Comparison of ENCODE assay signal across 9 mouse cellular contexts in the genomic region with DNA sequence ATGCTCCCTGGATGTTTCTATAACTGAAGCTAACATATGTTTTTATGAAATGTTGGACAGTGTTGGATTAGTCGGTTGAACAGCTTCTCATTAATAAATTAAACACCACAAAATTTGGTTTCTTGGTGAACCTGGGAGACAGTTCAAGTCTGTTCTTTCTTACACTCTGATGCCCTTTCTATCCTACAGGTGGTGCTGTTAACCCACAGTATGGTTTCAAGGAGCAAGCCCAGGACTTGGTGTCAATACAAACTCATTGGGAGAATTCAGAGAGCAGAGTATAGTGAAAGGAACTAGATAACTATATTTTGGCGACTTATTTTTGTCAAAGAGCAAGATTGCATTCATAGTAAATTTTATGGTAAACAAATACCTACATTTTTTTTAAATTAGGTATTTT.
DNase-seq lines count a peak whose midpoint lies in the region; TF ChIP-seq lines count a peak whose summit lies in the region.
"Had no signal": no experiment of that assay in that cellular context is flagged by ENCODE, and none has a peak within 500 bp of the region (broad histone marks: within the 10 kb centered on the region; RNA-seq: fewer than 3 reads in every experiment).

No protein-coding gene starts in this region.

- 10% methylated on average over 2 of the region's 2 CpGs for WGBS in heart, adult 2 months

- no peaks in the 10 kb centered on the region for H3K36me3 ChIP-seq in heart, adult 2 months (ENCODE audit: control insufficient read depth, insufficient read depth, low read length)

- peak; percentile 49 for TF ChIP-seq CTCF in heart, adult 2 months (IDR thresholded peaks at IDR 0.05)

- no peak for TF ChIP-seq POLR2A in heart, adult 2 months (IDR thresholded peaks at IDR 0.05; ENCODE audit: insufficient read depth, low read depth, low read length)

- TF ChIP-seq EP300 in heart, adult 2 months (IDR thresholded peaks at IDR 0.05; ENCODE audit: insufficient read depth, low read depth, low read length): no peak

- no peaks in the 10 kb centered on the region for H3K79me2 ChIP-seq in heart, adult 2 months (replicated peaks; ENCODE audit: control insufficient read depth, insufficient read depth, low read length)

- H3K27ac ChIP-seq in heart, adult 2 months: no peak overlapping the region

- no peak overlapping the region for H3K4me3 ChIP-seq in heart, adult 2 months
- H3K4me3 ChIP-seq: myocyte had no signal

- intact Hi-C loops in heart, adult 2 months (cut with DNase I): no loop called here
- intact Hi-C loops in heart, postnatal 25 days (cut with DNase I): no loop called here

- no peak for DNase-seq in heart, adult 2 months
- DNase-seq in heart, postnatal 25 days (ENCODE audit: low spot score): no peak
- peak; percentile 1 for DNase-seq in ovary, postnatal 14 days (ENCODE audit: low spot score)
- no peak for DNase-seq in ovary, postnatal 36 days (ENCODE audit: low spot score)
- DNase-seq in induced T-regulatory cell, adult 2 months (ENCODE audit: low read depth): peak; percentile 41
- no peak for DNase-seq in spleen, adult 12 weeks (ENCODE audit: low spot score)
- no peak for DNase-seq in lung, postnatal 25 days (ENCODE audit: low spot score)
- DNase-seq in gastrocnemius, postnatal 25 days: no peak

- no peaks in the 10 kb centered on the region for H3K27me3 ChIP-seq in heart, adult 2 months (ENCODE audit: control insufficient read depth, insufficient read depth, low read length)

- H3K4me1 ChIP-seq in heart, adult 2 months (ENCODE audit: control insufficient read depth, insufficient read depth, low read length): no peaks in the 10 kb centered on the region

- H3K9ac ChIP-seq in heart, adult 2 months (ENCODE audit: low read depth, low read length): no peak overlapping the region

Comparison
In these comparisons a context has a peak if more than half of its experiments do, and no peak if none do; other contexts are left out.
1. DNase-seq: peak in ovary, postnatal 14 days (single experiment) and induced T-regulatory cell, adult 2 months (single experiment); none in heart, adult 2 months (0 of 2), heart, postnatal 25 days (single experiment), ovary, postnatal 36 days (single experiment), spleen, adult 12 weeks (single experiment), lung, postnatal 25 days (single experiment) and gastrocnemius, postnatal 25 days (single experiment).